Mouse (Mus musculus) hindlimb bud, embryonic 11.5 days (tissue): ENCODE measurements around the gene Sertad3.

Source experiments
- DNase-seq: peaks from one replicate; pipeline ENCODE4 v3.0.0-alpha.2; 2012; ENCODE audit warnings: low read depth, low spot score; ENCODE audit errors: extremely low spot score

The Sertad3 gene

GRCm38 (mm10) chr7:27460477-27460876, 13.1 kb upstream of the Sertad3 start:
- DNase-seq = no peak

GRCm38 (mm10) chr7:27467648-27468047, 5.9 kb upstream of the Sertad3 start:
- DNase-seq = no peak

DNA sequence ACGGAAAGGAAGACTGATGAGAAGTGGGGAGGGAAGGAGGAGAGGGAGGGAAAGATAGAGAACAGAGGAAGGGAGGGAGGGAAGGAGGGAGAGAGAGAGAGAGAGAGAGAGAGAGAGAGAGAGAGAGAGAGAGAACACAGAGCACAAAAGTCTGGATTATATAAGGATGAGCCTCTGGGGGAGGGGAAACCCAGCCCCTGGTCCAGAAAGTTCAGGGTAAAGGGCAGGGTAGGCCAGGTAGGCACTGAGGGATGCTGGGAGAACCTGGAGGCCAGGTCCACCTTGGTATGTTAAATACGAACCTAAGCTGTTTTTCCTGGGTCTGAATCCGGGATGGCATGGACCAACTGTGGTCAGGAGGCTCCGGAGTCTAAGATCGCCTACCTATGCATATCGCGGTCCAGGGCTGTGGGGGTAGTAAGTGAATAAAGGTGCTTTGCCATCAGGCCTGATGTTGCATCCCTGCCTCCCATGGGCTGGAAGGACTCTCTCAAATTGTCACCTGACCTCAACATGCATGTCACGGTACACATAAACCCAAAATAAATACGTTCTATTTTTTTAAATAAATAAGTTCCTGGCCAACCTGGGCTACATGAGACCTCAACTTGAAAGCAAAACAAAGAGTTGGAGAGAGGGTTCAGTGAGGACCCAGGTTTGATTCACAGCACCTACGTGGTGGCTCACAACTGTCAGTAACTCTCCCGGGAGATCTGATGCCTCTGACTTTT, 2.0 kb upstream of the Sertad3 start:
- DNase-seq = no peak

- no peak for DNase-seq
These were observed 972 bp upstream of the Sertad3 start for GRCm38 (mm10) chr7:27472596-27472995.

DNA sequence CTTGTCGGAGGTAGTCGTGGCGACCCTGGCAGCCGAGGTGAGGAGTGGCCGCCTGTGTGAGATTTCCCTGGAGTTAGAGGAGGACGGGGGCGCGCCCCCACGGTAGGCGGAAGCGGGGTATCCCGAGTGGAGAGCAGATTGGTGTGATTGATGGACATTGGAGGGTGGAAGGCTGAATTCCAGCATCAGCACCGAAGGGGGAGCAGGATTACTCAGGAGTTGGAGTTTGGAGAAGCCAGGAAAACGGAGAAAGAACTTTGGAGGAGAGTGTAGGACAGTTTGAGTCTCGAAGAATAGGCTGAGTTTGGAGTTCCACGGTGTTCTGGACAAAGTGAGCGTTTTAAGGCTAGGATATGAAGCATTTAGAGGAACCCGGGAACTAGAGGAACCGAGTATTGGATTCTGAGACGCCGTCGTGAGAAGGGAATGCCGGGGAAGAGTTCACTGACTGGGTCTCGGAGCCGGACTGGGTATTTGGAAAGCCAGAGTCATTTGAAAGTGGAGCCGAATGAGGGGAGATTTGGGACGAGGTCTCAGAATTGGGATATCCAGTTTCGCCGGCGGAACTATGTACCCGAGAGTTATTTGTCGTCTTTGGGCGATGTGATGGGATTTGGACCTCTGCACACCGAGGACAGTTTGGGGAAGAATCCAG, 394 bp downstream of the Sertad3 start:
- DNase-seq = no peak

GRCm38 (mm10) chr7:27474490-27474954, 954 bp downstream of the Sertad3 start:
- DNase-seq = peak; percentile 88

DNA sequence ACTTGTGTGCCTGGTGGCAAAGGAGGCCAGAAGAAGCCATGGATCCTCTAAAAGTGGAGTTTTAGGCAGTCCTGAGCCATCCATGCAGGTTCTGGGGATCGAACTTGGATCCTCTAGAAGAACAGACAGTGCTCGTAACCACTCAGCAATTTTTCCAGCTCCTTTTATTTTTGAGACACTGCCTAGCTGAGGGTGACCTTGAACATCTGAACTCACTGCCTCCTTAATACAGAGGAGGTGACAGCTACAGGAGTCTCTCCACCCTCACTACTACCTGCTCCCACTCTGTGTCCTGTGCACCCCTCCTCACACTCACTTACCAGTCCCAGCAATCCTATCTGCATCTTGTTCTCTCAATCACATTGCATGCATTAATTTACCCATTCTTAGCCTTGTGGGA, 2.0 kb downstream of the Sertad3 start:
- DNase-seq = no peak

DNA sequence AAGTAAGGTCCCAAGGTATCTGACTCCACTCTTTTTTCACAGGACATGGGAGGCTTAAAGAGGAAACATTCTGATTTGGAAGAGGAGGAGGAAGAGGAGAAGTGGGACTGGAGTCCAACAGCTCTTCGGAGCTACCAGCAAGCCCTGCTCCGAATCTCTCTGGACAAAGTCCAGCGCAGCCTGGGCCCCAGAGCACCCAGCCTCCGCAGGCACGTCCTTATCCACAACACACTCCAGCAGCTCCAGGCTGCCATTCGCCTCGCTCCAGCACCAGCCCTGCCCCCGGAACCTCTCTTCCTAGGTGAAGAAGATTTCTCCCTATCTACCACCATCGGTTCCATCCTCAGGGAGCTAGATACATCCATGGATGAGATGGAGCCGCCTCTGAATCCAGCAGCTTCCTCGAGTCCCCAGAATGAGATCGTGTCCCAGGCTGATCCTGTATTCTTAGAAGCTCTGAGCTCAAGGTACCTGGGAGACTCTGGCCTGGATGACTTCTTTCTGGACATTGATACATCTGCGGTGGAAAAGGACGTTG, 2.6 kb downstream of the Sertad3 start:
- DNase-seq = no peak

GRCm38 (mm10) chr7:27478561-27478960, 5.0 kb downstream of the Sertad3 start:
- DNase-seq = no peak

GRCm38 (mm10) chr7:27479750-27480149, 6.2 kb downstream of the Sertad3 start:
- DNase-seq = no peak

- DNase-seq = no peak
These were observed 6.9 kb downstream of the Sertad3 start for GRCm38 (mm10) chr7:27480506-27480905.

DNA sequence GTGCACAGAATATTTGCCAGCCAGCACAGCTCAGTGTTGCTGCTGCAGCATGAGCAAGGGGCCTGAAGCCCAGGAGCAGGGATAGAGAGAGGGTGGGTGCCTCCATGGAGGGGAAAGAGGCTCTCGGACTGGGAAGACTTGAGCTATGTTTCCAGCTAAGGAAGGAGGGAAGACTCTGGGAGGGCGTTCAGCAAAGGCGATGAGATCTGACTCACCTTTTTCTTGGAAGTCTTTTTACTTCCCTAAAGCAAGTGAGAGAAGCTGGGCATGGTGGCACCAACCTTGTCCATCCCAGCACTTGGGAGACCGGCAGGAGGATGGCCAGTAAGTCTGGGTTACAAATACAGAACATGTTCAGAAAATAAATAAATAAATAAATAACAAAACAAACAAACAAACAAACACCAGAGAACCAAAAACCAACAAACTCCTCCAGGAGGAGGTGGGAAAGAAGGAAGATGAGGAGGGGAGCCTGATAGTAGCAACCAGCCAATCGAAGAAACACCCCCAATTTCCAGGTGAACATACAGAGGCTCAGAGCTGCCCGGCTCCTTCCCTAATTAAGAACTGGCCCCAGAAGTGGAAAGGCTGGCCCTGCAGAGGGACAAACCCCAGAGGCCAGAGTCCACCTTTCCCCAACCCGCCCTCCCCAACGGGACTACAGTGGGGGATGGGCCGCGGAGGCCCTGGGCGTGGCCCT, 7.5 kb downstream of the Sertad3 start:
- DNase-seq = no peak

GRCm38 (mm10) chr7:27481627-27481969, 8.0 kb downstream of the Sertad3 start:
- DNase-seq = no peak

GRCm38 (mm10) chr7:27483860-27484259, 10.3 kb downstream of the Sertad3 start:
- no peak for DNase-seq

- no peak for DNase-seq
These were observed 12.7 kb downstream of the Sertad3 start for GRCm38 (mm10) chr7:27486102-27486769.

DNA sequence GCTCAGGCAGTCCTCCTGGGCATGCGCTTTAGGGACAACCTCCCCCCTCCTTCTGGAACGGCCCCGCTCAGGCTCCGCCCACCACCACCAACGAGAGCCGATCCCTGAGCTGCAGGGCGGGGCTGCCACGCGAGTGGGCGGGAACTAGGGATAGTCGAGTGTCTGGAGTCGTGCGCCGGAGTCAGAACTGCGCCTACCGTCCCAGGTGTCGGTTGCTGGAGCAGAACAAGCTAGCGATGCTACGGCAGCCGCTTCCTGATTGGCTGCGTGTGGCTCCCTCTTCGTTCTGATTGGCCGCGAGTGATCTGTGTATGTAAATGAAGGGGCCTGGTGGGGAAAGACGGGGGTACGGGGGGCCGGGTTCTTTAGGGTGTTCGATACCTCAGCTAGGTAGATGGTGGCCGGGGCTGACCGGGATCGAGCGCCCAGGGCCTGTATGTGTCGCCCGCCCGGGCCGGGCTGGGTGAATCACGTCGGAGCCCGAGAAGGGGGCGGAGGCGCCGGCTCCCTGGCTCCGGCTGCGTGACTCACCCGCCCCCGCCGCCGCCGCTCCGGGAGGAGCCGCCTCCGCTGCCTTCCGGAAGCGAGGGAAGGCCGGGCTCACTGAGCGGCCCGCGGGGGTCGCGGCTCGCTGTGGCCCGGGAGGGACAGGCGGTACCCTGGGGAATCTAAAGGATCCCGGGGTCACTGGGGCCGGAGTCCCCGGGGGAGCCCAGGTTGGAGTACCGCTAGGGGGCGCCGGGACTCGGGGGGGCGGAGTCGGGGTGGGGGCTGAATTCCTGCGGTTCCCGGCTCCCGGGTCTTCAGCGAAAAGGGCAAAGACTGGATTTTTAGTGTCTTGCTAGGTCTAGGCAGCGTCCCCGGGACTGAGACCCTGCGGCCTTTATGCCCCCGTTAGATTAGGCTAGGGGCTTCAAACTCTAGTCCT, 13.5 kb downstream of the Sertad3 start, which contains the start of gene Sertad1:
Gene Sertad1, plus strand, starts transcription at position 141 of the 928 bp plus-strand sequence.
- DNase-seq = no peak

DNA sequence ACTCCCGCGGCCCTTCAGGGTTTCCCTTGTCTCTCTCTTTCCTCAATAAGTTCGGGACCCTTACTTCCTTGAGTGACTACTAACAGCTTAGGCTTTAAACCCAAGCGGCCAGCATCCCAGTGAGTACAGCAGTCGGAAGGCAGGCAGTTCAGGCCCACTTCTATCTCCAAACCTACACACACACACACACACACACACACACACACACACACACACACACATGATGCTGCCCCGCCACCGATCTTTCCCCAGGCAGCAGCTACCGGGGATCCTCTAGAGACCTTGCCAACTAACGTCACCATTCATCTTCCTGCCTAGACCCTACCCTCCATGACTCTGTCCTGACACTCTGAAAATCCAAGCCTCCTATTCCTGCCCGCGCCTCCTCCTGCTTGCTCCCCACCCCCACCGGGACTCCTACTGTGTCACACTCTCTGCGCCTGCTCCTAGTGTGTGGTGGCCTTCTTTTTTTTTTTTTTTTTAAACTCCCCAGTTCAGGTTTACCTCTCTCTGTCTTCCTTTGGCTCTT, 14.2 kb downstream of the Sertad3 start:
- DNase-seq = no peak

DNA sequence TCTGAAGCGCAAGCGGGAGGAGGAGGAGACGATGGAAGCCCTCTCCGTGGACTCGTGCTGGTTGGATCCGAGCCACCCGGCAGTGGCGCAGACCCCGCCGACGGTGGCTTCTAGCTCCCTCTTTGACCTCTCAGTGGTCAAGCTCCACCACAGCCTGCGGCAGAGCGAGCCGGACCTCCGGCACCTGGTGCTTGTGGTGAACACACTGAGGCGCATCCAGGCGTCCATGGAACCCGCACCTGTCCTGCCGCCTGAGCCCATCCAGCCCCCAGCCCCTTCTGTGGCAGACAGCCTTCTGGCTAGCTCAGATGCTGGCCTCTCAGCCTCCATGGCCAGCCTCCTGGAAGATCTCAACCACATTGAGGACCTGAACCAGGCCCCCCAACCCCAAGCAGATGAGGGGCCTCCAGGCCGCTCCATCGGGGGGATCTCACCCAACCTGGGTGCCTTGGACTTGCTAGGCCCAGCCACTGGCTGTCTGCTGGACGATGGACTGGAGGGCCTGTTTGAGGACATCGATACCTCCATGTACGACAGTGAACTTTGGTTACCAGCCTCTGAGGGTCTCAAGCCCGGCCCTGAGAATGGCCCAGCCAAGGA, 15.8 kb downstream of the Sertad3 start:
- no peak for DNase-seq

GRCm38 (mm10) chr7:27490227-27490542, 16.6 kb downstream of the Sertad3 start:
- no peak for DNase-seq
